Mouse (Mus musculus) lung, adult 2 months (tissue): ENCODE results near the gene Arid5b.

Experiments
- CTCF ChIP-seq: fragments of 200-500 bp; IDR thresholded peaks from 2 replicates; pipeline ENCODE4 v1.5.1; 2011; ENCODE audit warnings: mild to moderate bottlenecking, low read length, control low read depth; ENCODE audit not compliant: insufficient read depth
- POLR2A ChIP-seq: fragments of 200-500 bp; IDR thresholded peaks from 2 replicates; pipeline ENCODE4 v1.6.1; 2011; ENCODE audit warnings: low read depth, mild to moderate bottlenecking, control low read depth, low read length, borderline replicate concordance; ENCODE audit errors: extremely low read depth

DNA sequence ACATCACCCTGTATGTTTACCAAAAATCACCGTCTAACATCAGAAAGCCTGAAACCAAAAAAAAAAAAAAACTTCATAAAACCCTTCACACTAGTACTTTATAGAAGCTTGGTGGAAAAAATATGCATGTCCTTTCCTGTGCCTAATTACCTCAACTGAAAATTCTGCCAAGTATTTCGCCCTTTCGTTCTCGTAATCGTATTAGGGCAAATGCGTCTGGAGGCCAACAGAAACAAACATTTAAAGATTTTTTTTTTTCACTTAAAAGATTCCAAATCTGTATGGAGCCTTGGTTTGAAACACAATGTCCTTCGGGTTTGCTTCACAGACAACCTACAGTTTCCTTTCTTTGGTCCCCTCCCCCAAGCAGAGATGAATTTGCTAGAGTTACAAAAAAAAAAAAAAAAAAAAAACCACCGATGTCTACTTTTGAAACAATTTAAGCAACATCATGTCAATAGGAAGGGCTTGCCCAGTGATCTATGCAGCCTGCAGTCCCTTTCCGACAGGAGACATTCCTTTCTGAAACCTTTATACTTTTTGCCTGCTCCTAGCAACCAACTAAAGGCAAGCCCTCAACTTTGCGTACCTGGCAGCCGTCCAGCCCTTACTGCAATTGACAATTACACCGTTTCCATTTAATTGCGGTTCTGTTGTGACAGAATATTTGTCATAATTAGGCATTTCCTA is 86.7 kb downstream of the Arid5b start:
- no peak for TF ChIP-seq CTCF
- no peak for TF ChIP-seq POLR2A
